Mouse (Mus musculus) C2C12 (cell line): ENCODE data around the gene Sh3rf3.

Experiments used
- CTCF ChIP-seq: IDR thresholded peaks from one replicate; pipeline ENCODE4 v1.5.1; 2011; ENCODE audit not compliant: control insufficient read depth, insufficient read depth, insufficient read length
- FOSL1 ChIP-seq: IDR thresholded peaks from one replicate; pipeline ENCODE4 v1.8.0; 2011; ENCODE audit warnings: mild to moderate bottlenecking, low read length; ENCODE audit not compliant: poor library complexity, insufficient read depth, severe bottlenecking
- MAX ChIP-seq: IDR thresholded peaks from one replicate; pipeline ENCODE4 v1.6.1; 2011; ENCODE audit warnings: mild to moderate bottlenecking, control low read depth

- TF ChIP-seq MAX (no peak), CTCF (no peak), FOSL1 (no peak)
Observed at GRCm38 (mm10) chr10:59072827-59073226, 259.7 kb downstream of the Sh3rf3 start.
